Mouse (Mus musculus) spleen, adult 18-20 months (tissue): Measurements from ENCODE around the gene Mrpl14.
A peak's percentile ranks its signal among the peaks of the same experiment; 100 is the strongest.

Source experiments
- DNase-seq, 2 experiments: peaks; one replicate each; pipeline ENCODE4 v3.0.0; 2022; ENCODE audit warnings: mixed read lengths in 2 of 2

Gene Mrpl14

DNA sequence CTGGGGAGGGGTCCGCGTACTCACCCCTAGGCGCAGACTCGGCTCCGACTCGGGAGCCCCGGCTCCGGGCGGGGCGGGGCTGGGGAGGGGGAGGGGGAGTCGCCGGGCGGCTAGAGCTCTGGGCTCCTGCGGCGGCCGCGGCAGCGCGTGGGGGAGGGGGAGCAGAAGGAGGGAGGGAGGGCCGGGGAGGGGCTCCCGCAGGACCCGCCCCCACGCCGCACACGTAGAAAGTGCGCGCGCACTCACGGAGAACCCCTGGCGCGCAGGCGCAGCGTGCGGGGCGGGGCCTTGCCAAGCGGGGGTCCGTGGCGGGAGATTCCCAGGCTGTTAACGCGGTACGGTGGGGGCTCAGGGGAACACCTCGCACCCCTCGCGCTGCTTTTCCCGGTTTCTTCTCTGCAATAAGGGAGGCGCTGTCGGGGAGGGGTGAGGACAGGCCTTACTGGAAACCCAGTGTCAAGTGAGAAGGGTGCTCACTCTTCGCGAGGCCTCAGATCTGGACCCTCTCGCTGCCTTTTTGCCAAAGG, at the start of gene Mrpl14:
Mrpl14 (plus strand) TSS at position 230 of the 527 bp plus-strand sequence.
- peak; percentile 83 to 95 for DNase-seq

DNA sequence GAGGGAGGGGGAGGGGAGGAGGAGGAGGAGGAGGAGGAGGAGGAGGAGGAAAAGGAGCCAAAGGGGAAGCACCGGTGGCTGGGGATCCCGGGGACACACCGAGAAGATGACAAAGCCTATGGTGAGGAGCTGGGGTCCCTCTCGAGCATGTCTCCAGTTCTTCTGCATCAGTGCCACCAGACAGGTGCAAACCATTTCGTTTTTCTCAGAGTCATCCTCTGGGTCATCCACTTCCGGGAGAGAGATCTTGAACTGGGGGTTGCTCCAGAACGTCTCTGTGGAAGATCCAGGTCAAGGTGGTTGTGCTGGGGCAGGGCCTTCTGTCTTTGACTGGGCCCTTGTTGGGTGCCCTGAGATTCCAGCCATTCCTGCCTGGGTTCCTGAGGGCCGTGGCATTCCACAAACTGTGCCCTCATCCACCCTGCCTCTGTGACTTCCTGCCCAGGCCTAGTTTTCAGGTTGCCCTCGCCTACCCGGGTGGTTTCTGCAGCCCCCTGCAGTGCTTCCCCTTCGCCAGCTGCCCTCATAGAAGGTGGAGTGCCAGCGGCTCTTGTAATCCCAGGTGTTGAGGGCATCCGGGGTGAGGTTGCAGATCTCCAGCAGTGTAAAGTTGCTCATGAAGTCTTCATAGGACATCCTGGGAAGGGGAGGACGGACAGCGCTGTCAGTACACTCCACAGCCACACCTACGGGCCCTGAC, 47.4 kb upstream of the Mrpl14 start:
- DNase-seq, result no peak

DNA sequence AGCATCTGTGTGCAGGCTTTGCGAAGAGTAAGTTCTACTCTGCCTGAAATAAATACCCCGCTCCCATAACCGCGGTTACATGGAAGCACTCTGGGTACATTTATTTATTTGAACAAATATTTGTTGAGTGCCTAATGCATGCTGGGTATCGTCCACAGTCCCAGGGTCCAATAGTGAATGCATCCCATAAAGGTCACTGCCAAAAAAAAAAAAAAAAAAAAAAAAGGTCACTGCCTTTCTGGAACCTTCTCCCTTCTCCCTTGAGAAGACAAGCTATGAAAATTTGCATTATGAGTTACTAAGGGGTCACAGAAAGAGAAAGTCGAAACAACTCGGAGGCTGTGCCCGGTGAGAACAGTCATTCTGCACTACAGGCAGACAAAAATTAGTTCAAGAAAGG, 44.1 kb upstream of the Mrpl14 start:
- DNase-seq, result no peak

GRCm38 (mm10) chr17:45642701-45643100, 43.4 kb upstream of the Mrpl14 start:
- peak; percentile 25 to 70 for DNase-seq

- DNase-seq, result no peak
Measured at GRCm38 (mm10) chr17:45644185-45644584, 41.9 kb upstream of the Mrpl14 start.

GRCm38 (mm10) chr17:45653233-45653632, 32.9 kb upstream of the Mrpl14 start:
- no peak for DNase-seq

GRCm38 (mm10) chr17:45655820-45656219, 30.3 kb upstream of the Mrpl14 start:
- no peak for DNase-seq

- DNase-seq, result no peak
Measured at GRCm38 (mm10) chr17:45659225-45659624, 26.9 kb upstream of the Mrpl14 start, which contains the start of gene Capn11. Gene Capn11 (minus strand): TSS chr17:45659325.

GRCm38 (mm10) chr17:45663106-45663919, 22.8 kb upstream of the Mrpl14 start:
- peak; percentile 31 to 69 for DNase-seq

DNA sequence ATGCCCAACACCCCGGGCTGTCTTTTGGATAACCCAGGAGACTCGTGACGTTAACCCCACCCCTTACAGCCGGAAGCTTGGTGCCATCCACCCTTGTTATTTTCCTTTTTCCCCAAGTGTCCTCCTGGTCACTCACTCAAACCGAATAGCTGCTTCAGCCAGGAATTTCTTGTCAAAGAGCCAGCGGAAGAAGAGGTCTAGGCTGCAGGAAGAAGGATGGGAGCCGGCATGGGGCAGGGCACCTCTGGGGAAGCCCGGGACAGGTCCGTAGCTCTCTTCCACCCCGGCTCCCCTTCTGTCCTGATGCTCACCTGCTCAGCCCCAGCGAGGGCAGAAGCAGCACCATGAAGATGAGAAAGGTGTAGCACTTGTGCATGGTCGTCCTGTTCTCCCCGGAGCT, 21.5 kb upstream of the Mrpl14 start:
- no peak for DNase-seq

GRCm38 (mm10) chr17:45666091-45666490, 20.0 kb upstream of the Mrpl14 start:
- no peak for DNase-seq

- DNase-seq, result no peak
Measured at GRCm38 (mm10) chr17:45667481-45667880, 18.6 kb upstream of the Mrpl14 start.

- no peak for DNase-seq
Measured at GRCm38 (mm10) chr17:45667986-45668385, 18.1 kb upstream of the Mrpl14 start.

DNA sequence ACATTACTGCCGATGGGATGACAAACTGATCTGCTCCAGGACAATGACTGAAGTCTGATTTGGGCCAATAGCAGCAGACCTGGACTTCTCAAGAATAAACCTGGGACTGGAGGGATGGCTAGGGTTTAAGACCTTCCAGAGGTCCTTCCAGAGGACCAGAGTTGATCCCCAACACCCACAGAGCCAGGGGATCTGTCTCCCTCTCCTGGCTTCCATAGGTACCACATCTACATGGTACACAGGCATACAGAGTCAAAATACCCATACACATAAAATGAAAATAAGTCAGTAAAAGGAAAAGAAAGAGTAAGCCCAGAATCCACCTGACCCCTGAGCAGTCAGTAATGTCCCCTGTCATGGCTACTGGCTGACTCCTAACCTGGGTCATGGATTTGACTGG, 14.3 kb upstream of the Mrpl14 start:
- no peak for DNase-seq

- DNase-seq, result no peak
Measured at GRCm38 (mm10) chr17:45672598-45672997, 13.5 kb upstream of the Mrpl14 start.

- DNase-seq, result peak; percentile 38 to 74
Measured at GRCm38 (mm10) chr17:45678106-45678505, 8.0 kb upstream of the Mrpl14 start.

DNA sequence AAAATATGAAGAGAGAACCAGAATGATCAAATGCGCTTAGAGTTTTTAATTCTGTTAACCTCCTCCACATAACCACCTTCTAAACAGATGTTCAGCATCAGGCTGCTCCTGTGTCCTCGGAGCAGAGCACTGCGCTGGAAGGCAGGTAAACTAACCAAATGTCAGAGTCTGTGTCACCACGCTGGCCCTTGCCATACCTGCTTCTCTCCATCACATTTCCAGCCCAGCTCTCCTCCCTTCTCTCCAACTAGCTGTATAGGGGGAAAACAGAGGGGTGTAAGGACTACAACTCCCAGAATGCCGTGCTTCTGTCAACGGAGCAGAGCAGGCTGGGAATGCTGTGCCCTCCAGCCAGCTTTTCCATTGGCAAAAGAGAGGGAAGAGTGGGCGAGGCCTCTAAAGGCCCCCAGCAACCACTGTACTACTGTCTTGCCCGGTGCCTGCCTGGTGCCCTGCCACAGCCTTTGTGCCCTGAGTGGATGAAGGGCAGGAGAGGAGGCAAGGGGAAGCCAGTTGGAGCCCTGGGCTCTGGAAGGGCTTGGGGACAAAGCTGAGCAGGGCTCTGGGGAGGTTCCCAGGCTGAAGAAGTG, 5.6 kb upstream of the Mrpl14 start:
- no peak for DNase-seq

DNA sequence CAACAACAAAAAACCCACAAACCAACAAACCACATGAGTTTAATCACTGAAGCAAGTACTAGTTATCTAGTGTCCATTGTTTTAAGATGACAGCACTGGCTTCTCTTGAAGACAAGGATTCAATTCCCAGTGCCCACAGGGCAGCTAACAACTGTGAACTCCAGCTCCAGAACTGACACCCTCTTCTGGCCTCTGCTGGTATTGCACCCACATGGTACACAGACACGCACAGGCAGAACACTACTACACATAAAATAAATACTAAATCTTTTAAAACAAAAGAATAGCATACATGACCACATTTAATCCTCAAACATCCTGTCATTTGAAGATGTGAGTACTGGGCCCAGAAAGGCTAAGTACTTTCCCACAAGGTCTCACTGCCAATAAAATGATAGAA, 4.5 kb upstream of the Mrpl14 start:
- DNase-seq, result no peak

DNA sequence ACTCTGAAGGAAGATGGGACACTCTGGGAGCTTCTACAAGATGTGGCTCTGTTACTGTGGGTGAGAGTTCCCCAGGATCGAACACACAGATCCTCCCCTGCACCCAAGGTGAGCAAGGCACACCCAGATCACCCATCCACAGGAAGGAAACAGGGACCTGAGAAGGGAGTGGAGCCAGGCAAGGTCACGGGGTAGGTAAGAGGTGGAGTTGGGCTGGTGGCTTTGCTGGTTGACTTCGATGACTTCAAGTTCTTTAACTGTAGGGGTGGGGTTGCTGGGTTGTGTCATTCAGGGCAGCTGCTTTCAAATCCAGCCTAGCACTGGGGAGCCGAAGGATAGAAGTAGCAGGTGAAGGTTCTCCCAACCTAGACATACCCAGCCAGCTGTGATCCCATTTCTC, 3.3 kb upstream of the Mrpl14 start:
- no peak for DNase-seq

GRCm38 (mm10) chr17:45684667-45685131, 1.4 kb upstream of the Mrpl14 start:
- no peak for DNase-seq

DNA sequence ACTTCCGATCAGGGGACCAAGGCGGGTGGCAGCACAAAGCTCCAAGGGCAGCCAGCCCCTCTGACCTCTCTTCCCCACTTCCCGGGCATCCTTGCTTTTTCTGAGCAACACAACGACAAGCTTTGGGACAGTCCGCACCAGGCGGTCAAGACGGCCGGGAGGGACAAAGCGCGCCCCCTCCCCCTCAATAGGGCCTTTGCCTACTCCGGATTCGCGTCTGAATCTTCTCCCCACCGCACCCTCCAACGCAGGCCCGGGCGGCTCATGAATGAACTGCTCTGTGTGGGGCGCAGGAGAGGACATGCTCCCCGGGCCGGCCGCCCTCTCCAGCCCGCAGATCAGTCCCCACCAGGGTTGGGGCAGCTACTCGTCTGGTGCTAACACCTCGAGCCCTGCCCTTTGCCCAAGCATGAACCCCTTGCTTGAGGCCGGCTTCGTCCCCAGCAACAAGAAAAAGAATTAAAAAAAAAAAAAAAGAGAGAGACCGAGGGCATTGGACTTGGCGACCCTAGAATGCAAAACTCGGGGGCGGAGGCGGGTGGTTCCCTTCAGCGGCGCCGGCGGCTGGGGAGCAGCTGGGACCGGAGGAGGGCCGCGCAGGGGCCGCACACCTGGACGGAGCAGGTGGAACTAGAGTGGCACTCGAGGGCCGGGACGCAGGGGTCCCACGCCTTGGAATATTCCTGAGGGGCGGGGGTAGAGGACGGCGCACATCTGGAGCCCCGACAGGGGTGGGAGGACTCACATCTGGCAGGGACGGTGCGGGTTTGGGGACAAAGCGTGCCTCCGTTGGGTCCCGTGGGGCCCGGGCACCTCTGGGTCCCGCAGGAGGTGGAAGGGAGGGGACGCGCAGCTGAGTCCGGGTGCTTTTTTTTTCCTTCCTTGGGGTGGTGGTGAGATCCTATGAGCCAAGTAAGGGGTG, 690 bp upstream of the Mrpl14 start:
- DNase-seq, result peak in 1 of 2 experiments; percentile 49

GRCm38 (mm10) chr17:45686716-45687115, 594 bp downstream of the Mrpl14 start, which contains the start of gene Tmem63b:
Gene Tmem63b (minus strand): TSS chr17:45686905.
- DNase-seq, result no peak
